Mouse (Mus musculus) limb, embryonic 11.5 days (tissue): ENCODE results near the gene Dll4. TPM values are rescaled to one million over a fixed set of nuclear protein-coding genes. Genes with fewer than 3 reads are reported as not detected.

Source experiments
- ATAC-seq: fragments of 200-750 bp; cut with Nextera tagmentation; 2 replicates; pipeline ENCODE4 v1.8.0; 2017; ENCODE audit warnings: low read depth; ENCODE audit not compliant: insufficient number of reproducible peaks, low FRiP score, low TSS enrichment
- DNase-seq: peaks from one replicate; pipeline ENCODE4 v3.0.0-alpha.2; 2015; ENCODE audit warnings: low spot score
- H3K27ac ChIP-seq: fragments of 300-500 bp; sonication (generic); replicated peaks from 2 replicates; pipeline ENCODE4 v1.5.1; 2014; ENCODE audit warnings: low read depth, mild to moderate bottlenecking, low read length
- H3K27me3 ChIP-seq: fragments of 300-500 bp; sonication (generic); 2 replicates; pipeline ENCODE4 v1.6.1; 2014; ENCODE audit warnings: mild to moderate bottlenecking, low read length, mixed read lengths; ENCODE audit not compliant: control insufficient read depth, insufficient read depth
- H3K36me3 ChIP-seq: fragments of 300-500 bp; sonication (generic); 2 replicates; pipeline ENCODE4 v1.6.1; 2014; ENCODE audit warnings: mild to moderate bottlenecking, low read length, moderate library complexity, mixed read lengths; ENCODE audit not compliant: control insufficient read depth, insufficient read depth
- H3K4me1 ChIP-seq: fragments of 300-500 bp; sonication (generic); 2 replicates; pipeline ENCODE4 v1.6.1; 2014; ENCODE audit warnings: low read length, mixed read lengths; ENCODE audit not compliant: control insufficient read depth, insufficient read depth
- H3K4me2 ChIP-seq: fragments of 300-500 bp; sonication (generic); 2 replicates; pipeline ENCODE4 v1.6.1; 2014; ENCODE audit warnings: low read depth, mild to moderate bottlenecking, moderate library complexity; ENCODE audit not compliant: severe bottlenecking
- H3K4me3 ChIP-seq: fragments of 300-500 bp; sonication (generic); 2 replicates; pipeline ENCODE4 v1.5.1; 2014; ENCODE audit warnings: low read depth, low read length
- H3K9ac ChIP-seq: fragments of 300-500 bp; sonication (generic); 2 replicates; pipeline ENCODE4 v1.6.1; 2014; ENCODE audit warnings: mild to moderate bottlenecking, low read length
- H3K9me3 ChIP-seq: fragments of 300-500 bp; sonication (generic); 2 replicates; pipeline ENCODE4 v1.6.1; 2016; ENCODE audit warnings: low read length; ENCODE audit not compliant: control insufficient read depth
- WGBS: fragments of 180-500 bp; shearing (Covaris S2); extraction: QIAGEN DNeasy Blood & Tissue Kit; methylation state at CpG from one replicate; pipeline ENCODE4 v1.1.7; 2014; 5-methylcytosine and 5-hydroxymethylcytosine counted together
- polyA plus RNA-seq: library from polyadenylated mRNA; unstranded; fragments of >200 nt; fragmentation: Nextera tagmentation; extraction: Ambion mirVana; gene quantifications from 2 replicates; pipeline ENCODE4 v1.2.1, GENCODE M21; 2014

The Dll4 gene
- polyA plus RNA-seq, 1 experiment from 2014 or later: 3.4 TPM

- no peaks in the 10 kb centered on the region for H3K27me3 ChIP-seq
- DNase-seq: peak; percentile 89
- peak overlapping the region; percentile 56; the same call in 1 of the 2 replicates for H3K27ac ChIP-seq
- peak overlapping the region; percentile 7 for H3K9ac ChIP-seq
- peaks cover 4% of the 10 kb centered on the region; the same call in 1 of the 2 replicates for H3K36me3 ChIP-seq
- 4% methylated on average over 15 of the region's 15 CpGs for WGBS
- no peak overlapping the region for H3K4me3 ChIP-seq
- H3K9me3 ChIP-seq: no peaks in the 10 kb centered on the region
- H3K4me1 ChIP-seq: peaks cover 27% of the 10 kb centered on the region
- peak; percentile 79 for ATAC-seq
- H3K4me2 ChIP-seq: no peak overlapping the region; the same call in 1 of the 2 replicates
Observed at GRCm38 (mm10) chr2:119299981-119300818, 25.4 kb upstream of the Dll4 start.

GRCm38 (mm10) chr2:119300819-119301493 lies 24.6 kb upstream of the Dll4 start:
- Histone ChIP-seq H3K9ac (no peak overlapping the region; the same call in 1 of the 2 replicates), H3K9me3 (no peaks in the 10 kb centered on the region), H3K4me1 (peaks cover 27% of the 10 kb centered on the region), H3K4me2 (no peak overlapping the region), H3K4me3 (no peak overlapping the region), H3K27me3 (no peaks in the 10 kb centered on the region), H3K36me3 (peaks cover 4% of the 10 kb centered on the region; the same call in 1 of the 2 replicates), H3K27ac (no peak overlapping the region; the same call in 1 of the 2 replicates)
- peak; percentile 10; the same call in 1 of the 2 replicates for ATAC-seq
- DNase-seq: no peak
- 61% methylated on average over 7 of the region's 7 CpGs for WGBS

- H3K27ac ChIP-seq: no peak overlapping the region
- H3K36me3 ChIP-seq: no peaks in the 10 kb centered on the region; the same call in 1 of the 2 replicates
- DNase-seq (no peak), ATAC-seq (no peak)
- no peaks in the 10 kb centered on the region for H3K27me3 ChIP-seq
- 53% methylated on average over 6 of the region's 6 CpGs for WGBS
- no peak overlapping the region for H3K9ac ChIP-seq
- peaks cover 27% of the 10 kb centered on the region for H3K4me1 ChIP-seq
- no peak overlapping the region for H3K4me3 ChIP-seq
- no peak overlapping the region for H3K4me2 ChIP-seq
- no peaks in the 10 kb centered on the region for H3K9me3 ChIP-seq
Observed at GRCm38 (mm10) chr2:119302876-119303275, 22.7 kb upstream of the Dll4 start.

- WGBS: 38% methylated on average over 3 of the region's 3 CpGs
- no peak for DNase-seq
- no peak overlapping the region for H3K27ac ChIP-seq
Observed at GRCm38 (mm10) chr2:119304391-119304790, 21.2 kb upstream of the Dll4 start.

GRCm38 (mm10) chr2:119304798-119305208 lies 20.8 kb upstream of the Dll4 start:
- ATAC-seq (peak; percentile 46; the same call in 1 of the 2 replicates), DNase-seq (peak; percentile 68)
- Histone ChIP-seq H3K27ac (no peak overlapping the region), H3K27me3 (no peaks in the 10 kb centered on the region), H3K4me2 (no peak overlapping the region), H3K9me3 (no peaks in the 10 kb centered on the region), H3K4me3 (no peak overlapping the region), H3K36me3 (no peaks in the 10 kb centered on the region; the same call in 1 of the 2 replicates), H3K9ac (no peak overlapping the region), H3K4me1 (peaks cover 27% of the 10 kb centered on the region)
- 3% methylated on average over 3 of the region's 3 CpGs for WGBS

More at GRCm38 (mm10) chr2:119304391-119304790, 21.2 kb upstream of the Dll4 start:
- Histone ChIP-seq H3K36me3 (no peaks in the 10 kb centered on the region; the same call in 1 of the 2 replicates), H3K27me3 (no peaks in the 10 kb centered on the region), H3K9me3 (no peaks in the 10 kb centered on the region), H3K4me1 (peaks cover 27% of the 10 kb centered on the region), H3K9ac (no peak overlapping the region), H3K4me3 (no peak overlapping the region), H3K4me2 (no peak overlapping the region)
- no peak for ATAC-seq

GRCm38 (mm10) chr2:119311544-119311943 lies 14.0 kb upstream of the Dll4 start:
- ATAC-seq (no peak), DNase-seq (no peak)
- Histone ChIP-seq H3K4me2 (no peak overlapping the region), H3K4me1 (peaks cover 26% of the 10 kb centered on the region), H3K36me3 (no peaks in the 10 kb centered on the region), H3K27ac (no peak overlapping the region), H3K27me3 (no peaks in the 10 kb centered on the region), H3K4me3 (no peak overlapping the region), H3K9me3 (no peaks in the 10 kb centered on the region), H3K9ac (no peak overlapping the region)
- 37% methylated on average over 12 of the region's 12 CpGs for WGBS

- no peak overlapping the region for H3K4me2 ChIP-seq
- H3K27ac ChIP-seq: no peak overlapping the region
- no peak overlapping the region for H3K9ac ChIP-seq
- WGBS: 26% methylated on average over 2 of the region's 2 CpGs
- DNase-seq (no peak), ATAC-seq (no peak)
- H3K4me3 ChIP-seq: no peak overlapping the region
- H3K4me1 ChIP-seq: peaks cover 26% of the 10 kb centered on the region
- H3K9me3 ChIP-seq: no peaks in the 10 kb centered on the region
- H3K27me3 ChIP-seq: no peaks in the 10 kb centered on the region
- no peaks in the 10 kb centered on the region for H3K36me3 ChIP-seq
Observed at GRCm38 (mm10) chr2:119312380-119312958, 13.1 kb upstream of the Dll4 start.
